Mouse (Mus musculus): ENCODE measurements around the gene Nt5dc3.

DNA sequence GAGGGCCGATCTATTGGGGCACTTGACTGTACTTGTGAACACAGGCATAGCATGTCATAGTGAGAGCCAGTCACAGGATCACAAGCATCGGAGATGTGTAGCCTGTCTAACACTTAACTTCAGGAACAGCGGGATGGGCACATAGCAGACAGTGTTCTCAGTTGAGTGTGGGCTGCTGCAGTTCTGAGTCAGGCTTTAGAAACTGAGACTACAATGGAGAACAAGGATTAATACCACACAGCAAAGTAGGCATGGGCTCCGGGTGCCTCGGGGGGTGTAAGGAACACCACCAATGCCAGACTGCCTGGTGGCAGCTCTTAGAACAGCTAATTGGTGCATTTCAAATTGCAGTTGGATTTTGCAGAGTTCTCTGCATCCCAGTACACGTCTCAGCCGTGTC is 42.2 kb downstream of the Nt5dc3 start:
- TF ChIP-seq CTCF (IDR thresholded peaks at IDR 0.05; ENCODE audit: low read depth, low read length) (no peak), POLR2A (IDR thresholded peaks at IDR 0.05; ENCODE audit: borderline replicate concordance, low read depth, low read length) (no peak)

Measured in bone marrow macrophage, adult 2 months (primary cell).